Mouse (Mus musculus) intestine, embryonic 15.5 days (tissue): Measurements from ENCODE around the gene Adam12. TPM values are rescaled to one million over a fixed set of nuclear protein-coding genes. Genes with fewer than 3 reads are reported as not detected.
A peak's percentile ranks its signal among the peaks of the same experiment; 100 is the strongest.

Experiments used
- ATAC-seq: fragments of 200-750 bp; cut with Nextera tagmentation; 2 replicates; pipeline ENCODE4 v1.8.0; 2017; ENCODE audit warnings: moderate TSS enrichment, moderate library complexity
- H3K27ac ChIP-seq: fragments of 300-500 bp; sonication (generic); 2 replicates; pipeline ENCODE4 v1.5.1; 2015; ENCODE audit warnings: mild to moderate bottlenecking, inconsistent platforms
- H3K27me3 ChIP-seq: fragments of 300-500 bp; sonication (generic); replicated peaks from 2 replicates; pipeline ENCODE4 v1.6.1; 2015; ENCODE audit warnings: inconsistent platforms
- H3K36me3 ChIP-seq: fragments of 300-500 bp; sonication (generic); 2 replicates; pipeline ENCODE4 v1.6.1; 2015; ENCODE audit warnings: inconsistent platforms
- H3K4me1 ChIP-seq: fragments of 300-500 bp; sonication (generic); replicated peaks from 2 replicates; pipeline ENCODE4 v1.6.1; 2015; ENCODE audit warnings: inconsistent platforms
- H3K4me2 ChIP-seq: fragments of 300-500 bp; sonication (generic); replicated peaks from 2 replicates; pipeline ENCODE4 v1.6.1; 2015; ENCODE audit warnings: mild to moderate bottlenecking, inconsistent platforms
- H3K4me3 ChIP-seq: fragments of 300-500 bp; sonication (generic); replicated peaks from 2 replicates; pipeline ENCODE4 v1.5.1; 2015; ENCODE audit warnings: inconsistent platforms
- H3K9ac ChIP-seq: fragments of 300-500 bp; sonication (generic); 2 replicates; pipeline ENCODE4 v1.6.1; 2015; ENCODE audit warnings: inconsistent platforms
- H3K9me3 ChIP-seq: fragments of 300-500 bp; sonication (generic); 2 replicates; pipeline ENCODE4 v1.6.1; 2016; ENCODE audit warnings: inconsistent platforms
- WGBS: fragments of 180-500 bp; shearing (Covaris S2); methylation state at CpG from one replicate; pipeline ENCODE4 v1.1.7; 2015; 5-methylcytosine and 5-hydroxymethylcytosine counted together
- polyA plus RNA-seq: library from polyadenylated mRNA; unstranded; fragments of >200 nt; fragmentation: Nextera tagmentation; extraction: Ambion mirVana; gene quantifications from 2 replicates; pipeline ENCODE4 v1.2.1, GENCODE M21; 2015

Adam12 gene
- polyA plus RNA-seq, 1 experiment from 2014 or later: 6.4 TPM

DNA sequence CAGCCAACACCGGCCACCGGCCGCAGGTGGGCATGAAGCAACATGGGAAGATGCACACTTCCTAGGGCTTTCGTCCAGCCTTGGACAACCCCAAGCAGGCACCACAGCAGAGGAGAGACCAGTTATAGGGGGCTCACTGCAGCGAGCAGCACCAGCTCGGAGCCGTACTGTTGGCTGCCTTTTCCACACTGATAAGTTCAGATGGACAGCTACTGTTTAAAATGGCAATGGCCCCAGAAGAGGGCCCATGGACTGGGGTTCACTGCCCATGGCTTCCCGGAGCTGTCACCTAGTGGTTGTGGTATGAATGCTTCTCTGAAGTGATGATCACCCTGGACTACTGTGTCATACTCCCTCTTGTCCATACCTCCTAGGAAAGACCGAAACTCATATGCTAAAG is 141.7 kb downstream of the Adam12 start:
- Histone ChIP-seq H3K9me3 (no peaks in the 10 kb centered on the region), H3K9ac (no peak overlapping the region), H3K4me2 (no peak overlapping the region), H3K27ac (no peak overlapping the region), H3K36me3 (no peaks in the 10 kb centered on the region), H3K4me1 (no peaks in the 10 kb centered on the region), H3K4me3 (no peak overlapping the region), H3K27me3 (no peaks in the 10 kb centered on the region)
- ATAC-seq: no peak
- 97% methylated on average over 9 of the region's 9 CpGs for WGBS

DNA sequence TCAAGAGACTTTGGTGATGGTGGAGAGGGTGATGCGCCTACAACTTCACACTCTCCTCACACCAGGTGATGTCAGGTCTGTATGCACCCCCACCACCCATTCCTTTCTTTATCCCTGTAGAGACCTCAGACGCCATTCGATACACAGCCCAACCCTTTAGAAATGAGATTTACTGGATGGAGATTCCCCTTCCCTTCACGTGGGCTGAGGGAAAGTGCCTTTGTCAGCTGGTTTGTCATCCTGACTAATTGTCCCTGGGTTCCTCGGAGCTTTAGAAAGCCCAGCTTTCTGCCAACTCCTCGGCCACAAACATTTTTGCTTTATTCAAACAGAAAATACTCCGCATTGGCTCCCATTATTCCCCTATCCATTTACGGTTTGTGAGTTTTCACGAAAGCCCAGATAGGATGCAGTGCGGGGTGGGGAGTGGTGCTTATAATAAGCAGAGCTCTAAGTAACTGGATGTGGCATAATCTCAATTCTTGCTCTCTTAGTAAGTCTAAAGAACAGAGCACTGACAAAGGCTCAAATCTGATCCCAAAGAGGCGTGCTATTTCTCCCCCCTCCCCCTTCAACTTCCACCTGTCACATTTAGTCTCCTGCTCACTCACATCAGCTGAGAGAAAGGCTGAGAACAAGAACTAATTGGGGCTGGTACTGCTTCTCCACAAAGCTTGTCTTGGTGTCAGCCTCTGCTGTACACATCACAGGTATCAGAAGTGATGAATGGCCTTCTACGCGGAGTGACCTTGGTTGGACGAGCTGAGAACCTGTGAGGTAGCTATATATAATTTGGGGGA is 143.2 kb downstream of the Adam12 start:
- Histone ChIP-seq H3K27me3 (no peaks in the 10 kb centered on the region), H3K4me2 (no peak overlapping the region), H3K27ac (no peak overlapping the region), H3K9ac (no peak overlapping the region), H3K36me3 (no peaks in the 10 kb centered on the region), H3K9me3 (no peaks in the 10 kb centered on the region), H3K4me1 (no peaks in the 10 kb centered on the region), H3K4me3 (no peak overlapping the region)
- ATAC-seq: no peak
- WGBS: 68% methylated on average over 14 of the region's 14 CpGs

DNA sequence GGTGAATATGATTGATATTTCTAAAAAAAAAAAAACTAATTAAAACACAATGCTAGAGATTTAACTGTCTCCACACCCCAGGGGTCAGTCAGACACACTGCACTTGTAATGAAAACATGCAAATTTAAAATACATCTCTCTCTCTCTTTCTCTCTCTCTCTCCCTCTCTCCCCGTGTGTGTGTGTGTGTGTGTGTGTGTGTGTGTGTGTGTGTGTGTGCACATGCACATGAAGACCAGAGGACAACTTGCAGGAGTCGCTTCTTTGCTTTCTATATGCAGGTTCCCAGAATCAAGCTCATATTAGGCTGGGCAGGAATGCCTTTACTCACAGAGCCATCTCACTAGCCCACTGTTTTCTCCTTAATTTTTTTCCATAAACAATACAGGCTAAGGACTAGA is 146.6 kb downstream of the Adam12 start:
- WGBS: 70% methylated on average over 2 of the region's 2 CpGs
- Histone ChIP-seq H3K4me1 (0 out of 2 replicates have a peak, but pooled peaks cover under 1% of the 10 kb centered on the region), H3K4me2 (no peak overlapping the region)

GRCm38 (mm10) chr7:134084926-134085325 is 147.0 kb downstream of the Adam12 start:
- H3K9me3 ChIP-seq: no peaks in the 10 kb centered on the region
- no peak overlapping the region for H3K4me2 ChIP-seq
- no peaks in the 10 kb centered on the region for H3K36me3 ChIP-seq
- H3K9ac ChIP-seq: no peak overlapping the region
- no peak overlapping the region for H3K27ac ChIP-seq
- no peak for ATAC-seq
- peaks cover 4% of the 10 kb centered on the region; the same call in 1 of the 2 replicates for H3K4me1 ChIP-seq
- no peaks in the 10 kb centered on the region for H3K27me3 ChIP-seq
- H3K4me3 ChIP-seq: no peak overlapping the region

More for the DNA sequence above, 146.6 kb downstream of the Adam12 start:
- Histone ChIP-seq H3K9ac (no peak overlapping the region), H3K4me3 (no peak overlapping the region), H3K27ac (no peak overlapping the region), H3K9me3 (no peaks in the 10 kb centered on the region), H3K36me3 (no peaks in the 10 kb centered on the region), H3K27me3 (no peaks in the 10 kb centered on the region)
- ATAC-seq: no peak

DNA sequence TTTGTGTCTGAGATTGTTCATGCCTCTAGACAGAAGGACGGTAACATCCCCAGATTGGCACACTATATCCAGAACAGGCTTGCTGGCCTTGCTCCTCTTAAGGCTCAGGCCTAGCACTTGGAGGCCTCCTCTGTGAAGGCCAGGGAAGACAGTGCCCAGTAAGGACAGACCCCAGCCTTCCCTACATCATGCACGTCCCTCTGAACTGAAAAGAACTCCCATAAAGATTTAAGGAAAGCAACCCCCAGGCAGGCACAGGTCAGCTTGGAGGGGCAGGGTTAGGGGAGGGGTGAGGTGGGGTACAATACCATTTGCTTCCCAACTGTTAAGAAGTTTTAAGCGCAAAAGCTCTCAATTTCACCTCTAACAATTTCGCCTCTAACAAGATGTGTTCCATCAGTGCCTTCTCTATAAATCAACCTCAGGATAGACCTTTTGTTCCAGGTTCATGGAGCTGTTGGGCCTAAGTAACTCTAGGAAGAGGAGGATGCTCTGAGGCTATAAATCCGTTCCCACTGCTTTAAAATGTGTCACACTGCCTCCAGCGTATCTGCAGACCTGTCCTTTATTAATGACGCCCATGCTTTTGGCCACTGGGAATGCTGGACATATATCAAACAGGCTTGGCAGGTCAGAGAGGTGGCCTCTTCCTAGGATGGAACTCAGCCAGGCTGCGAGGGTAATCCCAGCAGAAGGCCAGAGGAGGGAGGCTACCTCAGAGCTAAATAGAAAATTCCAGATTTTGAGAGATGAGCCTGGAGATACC is 150.5 kb downstream of the Adam12 start:
- Histone ChIP-seq H3K4me3 (no peak overlapping the region), H3K9ac (no peak overlapping the region), H3K4me2 (no peak overlapping the region), H3K9me3 (no peaks in the 10 kb centered on the region), H3K27ac (no peak overlapping the region), H3K4me1 (peaks cover 4% of the 10 kb centered on the region; the same call in 1 of the 2 replicates), H3K27me3 (no peaks in the 10 kb centered on the region), H3K36me3 (no peaks in the 10 kb centered on the region)
- ATAC-seq: no peak
- WGBS: 65% methylated on average over 8 of the region's 8 CpGs

GRCm38 (mm10) chr7:134079980-134080725 is 151.8 kb downstream of the Adam12 start:
- Histone ChIP-seq H3K9ac (no peak overlapping the region), H3K27me3 (no peaks in the 10 kb centered on the region), H3K36me3 (no peaks in the 10 kb centered on the region), H3K9me3 (no peaks in the 10 kb centered on the region), H3K4me2 (no peak overlapping the region), H3K27ac (no peak overlapping the region), H3K4me3 (no peak overlapping the region), H3K4me1 (peaks cover 4% of the 10 kb centered on the region; the same call in 1 of the 2 replicates)
- WGBS: 75% methylated on average over 17 of the region's 17 CpGs
- ATAC-seq: no peak

DNA sequence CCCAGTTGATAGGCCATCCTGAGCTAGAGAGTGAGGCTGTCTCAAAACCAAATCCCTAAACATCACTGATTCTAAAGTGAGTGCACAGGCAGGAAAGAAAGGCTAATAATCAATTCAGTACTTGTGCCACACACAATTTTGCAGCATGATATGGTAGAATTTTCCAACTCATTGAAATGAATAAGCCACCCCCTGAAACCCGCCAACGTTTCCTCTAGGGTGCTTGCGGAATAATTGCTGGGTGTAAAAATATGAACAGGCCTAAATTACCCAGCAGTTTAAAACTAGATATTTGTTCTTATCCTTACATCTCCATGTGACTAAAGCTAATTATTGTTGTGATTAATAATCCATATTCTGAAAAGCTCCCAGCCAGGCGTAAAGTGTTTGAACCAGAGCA is 154.3 kb downstream of the Adam12 start:
- no peaks in the 10 kb centered on the region for H3K27me3 ChIP-seq
- H3K4me1 ChIP-seq: peaks cover 4% of the 10 kb centered on the region; the same call in 1 of the 2 replicates
- no peaks in the 10 kb centered on the region for H3K9me3 ChIP-seq
- ATAC-seq: no peak
- no peaks in the 10 kb centered on the region for H3K36me3 ChIP-seq
- no peak overlapping the region for H3K4me2 ChIP-seq
- H3K9ac ChIP-seq: no peak overlapping the region
- WGBS: 95% methylated on average over 4 of the region's 4 CpGs
- H3K27ac ChIP-seq: no peak overlapping the region
- no peak overlapping the region for H3K4me3 ChIP-seq

GRCm38 (mm10) chr7:134073011-134073410 is 158.9 kb downstream of the Adam12 start:
- 77% methylated on average over 5 of the region's 5 CpGs for WGBS
- no peaks in the 10 kb centered on the region for H3K9me3 ChIP-seq
- no peaks in the 10 kb centered on the region for H3K36me3 ChIP-seq
- H3K4me3 ChIP-seq: no peak overlapping the region
- H3K27ac ChIP-seq: no peak overlapping the region
- H3K4me2 ChIP-seq: no peak overlapping the region
- H3K9ac ChIP-seq: no peak overlapping the region
- no peaks in the 10 kb centered on the region for H3K27me3 ChIP-seq
- H3K4me1 ChIP-seq: no peaks in the 10 kb centered on the region
- ATAC-seq: no peak

GRCm38 (mm10) chr7:134071153-134071885 is 160.6 kb downstream of the Adam12 start:
- WGBS: 38% methylated on average over 11 of the region's 11 CpGs
- H3K27me3 ChIP-seq: no peaks in the 10 kb centered on the region
- H3K4me1 ChIP-seq: no peaks in the 10 kb centered on the region
- H3K9ac ChIP-seq: no peak overlapping the region
- H3K4me2 ChIP-seq: no peak overlapping the region
- ATAC-seq: no peak
- H3K4me3 ChIP-seq: no peak overlapping the region
- H3K9me3 ChIP-seq: no peaks in the 10 kb centered on the region
- no peaks in the 10 kb centered on the region for H3K36me3 ChIP-seq
- H3K27ac ChIP-seq: no peak overlapping the region

- 66% methylated on average over 4 of the region's 4 CpGs for WGBS
- ATAC-seq: no peak
- H3K9ac ChIP-seq: no peak overlapping the region
- H3K4me2 ChIP-seq: no peak overlapping the region
- no peaks in the 10 kb centered on the region for H3K27me3 ChIP-seq
- H3K4me1 ChIP-seq: no peaks in the 10 kb centered on the region
- no peak overlapping the region for H3K27ac ChIP-seq
- no peak overlapping the region for H3K4me3 ChIP-seq
- H3K36me3 ChIP-seq: no peaks in the 10 kb centered on the region
- H3K9me3 ChIP-seq: no peaks in the 10 kb centered on the region
Measured at GRCm38 (mm10) chr7:134062629-134063028, 169.3 kb downstream of the Adam12 start.

- Histone ChIP-seq H3K27ac (no peak overlapping the region), H3K36me3 (no peaks in the 10 kb centered on the region), H3K4me3 (no peak overlapping the region), H3K4me1 (0 out of 2 replicates have a peak, but pooled peaks cover 3% of the 10 kb centered on the region), H3K9ac (no peak overlapping the region), H3K27me3 (no peaks in the 10 kb centered on the region), H3K9me3 (no peaks in the 10 kb centered on the region), H3K4me2 (no peak overlapping the region)
- ATAC-seq: peak; percentile 59; the same call in 1 of the 2 replicates
- WGBS: 20% methylated on average over 2 of the region's 2 CpGs
Measured at GRCm38 (mm10) chr7:134052486-134052885, 179.5 kb downstream of the Adam12 start.
